Mouse (Mus musculus): ENCODE data around the gene Vwa1.

DNA sequence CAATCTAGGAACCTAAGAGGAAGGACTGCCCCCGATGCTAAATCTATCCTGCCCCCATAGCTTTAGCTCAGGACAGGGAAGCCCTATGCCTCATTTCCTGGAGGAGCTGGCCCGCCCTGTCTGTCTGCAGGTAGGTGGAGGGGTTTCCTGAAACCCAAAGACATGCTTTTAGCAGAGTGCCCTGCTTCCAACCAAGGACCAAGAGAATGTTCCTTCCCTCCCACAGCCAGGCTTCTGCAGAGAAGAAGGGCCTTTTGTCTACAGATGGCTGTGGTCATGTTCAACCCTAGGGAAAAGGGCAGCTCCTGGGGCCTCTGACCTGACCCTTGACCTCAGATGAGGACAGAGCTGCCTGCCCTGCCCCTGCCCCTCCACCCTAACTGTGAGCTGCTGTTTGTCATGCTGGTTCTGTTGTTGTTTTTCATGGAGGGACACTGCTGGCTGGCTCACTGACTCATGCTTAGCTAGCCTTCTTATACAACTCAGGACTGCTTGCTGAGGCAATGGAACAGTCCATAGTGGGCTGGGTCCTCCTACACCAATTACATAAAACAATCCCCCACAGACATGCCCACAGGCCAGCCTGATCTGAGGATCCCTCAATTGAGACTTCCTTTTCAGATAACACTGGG is 2.3 kb upstream of the Vwa1 start:
- TF ChIP-seq CTCF (IDR thresholded peaks at IDR 0.05; ENCODE audit: low read depth) (no peak), EP300 (IDR thresholded peaks at IDR 0.05; ENCODE audit: low read depth) (no peak)
